Mouse (Mus musculus): ENCODE results near the gene Kif2c.
A peak's percentile ranks its signal among the peaks of the same experiment; 100 is the strongest.

The Kif2c gene

DNA sequence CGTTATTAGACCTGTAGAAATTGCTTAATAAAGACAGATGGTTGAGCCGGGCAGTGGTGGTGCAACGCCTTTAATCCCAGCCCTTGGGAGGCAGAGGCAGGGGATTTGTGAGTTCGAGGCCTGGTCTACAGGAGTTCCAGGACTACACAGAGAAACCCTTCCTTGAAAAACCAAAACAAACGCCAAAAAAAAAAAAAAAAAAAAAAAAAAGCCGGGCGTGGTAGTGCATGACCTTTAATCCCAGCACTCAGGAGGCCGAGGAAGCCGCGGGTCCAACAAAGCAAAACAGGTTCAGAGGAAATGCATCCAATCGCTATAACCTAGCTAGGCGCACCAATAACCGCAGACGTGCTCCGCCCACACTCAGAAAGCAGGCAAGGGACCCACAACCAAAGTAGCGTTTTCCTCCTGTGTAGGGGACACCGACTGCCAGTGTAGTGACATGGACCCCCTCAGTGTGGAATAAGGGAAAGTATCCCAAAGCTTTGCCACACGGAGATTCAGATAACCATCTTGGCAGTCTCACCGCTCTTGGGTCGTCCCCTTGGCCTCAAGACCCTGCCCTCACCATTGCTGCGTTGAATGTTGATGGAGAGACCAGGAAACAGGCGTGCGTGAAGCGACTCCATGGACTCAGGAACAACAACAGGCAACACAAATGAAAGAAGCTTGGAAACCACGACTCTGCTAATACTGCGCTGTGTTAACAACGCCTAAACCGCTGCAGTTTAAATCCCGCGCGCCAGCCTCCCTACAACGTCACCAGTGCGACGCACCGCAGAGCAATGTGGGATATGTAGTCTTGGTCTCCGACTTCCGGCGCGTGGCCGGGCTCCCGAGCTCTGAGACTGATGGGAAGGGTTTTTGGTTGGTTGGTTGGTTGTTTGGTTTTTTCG is at the start of gene Kif2c:
TSS of gene Kif2c (minus strand) at position 777 of the 896 bp plus-strand sequence.
- peak; percentile 81 to 94 for DNase-seq (ENCODE audit: low spot score in 2 of 2)

DNA sequence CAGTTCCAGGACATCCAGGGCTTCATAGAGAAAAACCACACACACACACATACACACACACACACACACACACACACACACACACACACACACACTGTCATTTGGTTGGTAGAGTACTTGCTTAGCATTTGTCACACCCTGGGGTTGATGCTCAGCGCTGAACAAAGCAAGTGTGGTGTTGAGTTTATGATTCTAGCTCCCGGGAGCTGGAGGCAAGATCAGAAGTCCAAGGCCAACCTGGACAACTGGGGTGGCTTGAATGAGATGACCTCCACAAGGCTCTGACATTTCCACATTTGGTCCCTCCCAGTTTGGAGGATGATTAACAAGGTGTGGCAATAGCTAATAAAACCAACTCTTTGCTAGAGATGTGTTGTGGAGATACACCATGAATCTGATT is 48.8 kb upstream of the Kif2c start:
- no peak for DNase-seq (ENCODE audit: low spot score in 2 of 2)

DNA sequence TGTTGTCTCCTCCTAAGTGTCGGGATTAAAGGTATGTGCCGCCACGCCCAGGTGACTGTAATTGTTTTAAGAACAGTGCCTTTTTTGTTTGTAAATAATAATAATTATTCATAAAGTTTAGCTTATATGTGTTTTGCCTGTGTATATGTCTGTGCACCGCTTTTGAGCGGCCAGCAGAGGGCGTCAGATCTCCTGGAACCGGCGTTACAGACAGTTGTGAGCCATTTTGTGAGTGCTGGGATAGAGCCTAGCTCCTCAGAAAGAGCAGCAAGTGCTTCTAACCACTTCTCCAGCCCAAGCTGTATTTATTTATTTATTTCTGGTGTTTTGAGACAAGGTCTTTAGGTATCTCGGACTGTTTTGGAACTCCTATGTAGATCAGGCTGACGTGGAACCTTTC is 47.9 kb upstream of the Kif2c start:
- no peak for DNase-seq (ENCODE audit: low spot score in 2 of 2)

DNA sequence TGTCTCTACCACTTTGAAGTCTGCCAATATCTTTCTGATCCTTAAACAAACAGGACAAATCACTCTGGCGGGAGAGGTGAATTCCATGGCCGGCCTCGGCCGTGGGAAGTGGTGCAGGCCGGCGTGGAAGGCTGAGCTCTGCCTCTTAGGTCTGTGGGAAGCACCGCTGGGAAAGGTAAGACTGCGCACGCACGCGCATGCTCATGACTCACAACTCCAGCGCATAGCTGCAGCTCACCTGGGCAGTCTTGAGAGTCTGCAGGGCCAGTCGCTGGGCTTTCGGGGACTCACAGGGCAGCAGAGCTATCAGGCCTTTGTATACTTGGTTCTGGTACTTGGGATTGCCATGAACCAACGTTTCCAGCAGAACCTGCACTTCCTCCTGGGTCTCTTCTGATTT is 47.2 kb upstream of the Kif2c start:
- no peak for DNase-seq (ENCODE audit: low spot score in 2 of 2)

DNA sequence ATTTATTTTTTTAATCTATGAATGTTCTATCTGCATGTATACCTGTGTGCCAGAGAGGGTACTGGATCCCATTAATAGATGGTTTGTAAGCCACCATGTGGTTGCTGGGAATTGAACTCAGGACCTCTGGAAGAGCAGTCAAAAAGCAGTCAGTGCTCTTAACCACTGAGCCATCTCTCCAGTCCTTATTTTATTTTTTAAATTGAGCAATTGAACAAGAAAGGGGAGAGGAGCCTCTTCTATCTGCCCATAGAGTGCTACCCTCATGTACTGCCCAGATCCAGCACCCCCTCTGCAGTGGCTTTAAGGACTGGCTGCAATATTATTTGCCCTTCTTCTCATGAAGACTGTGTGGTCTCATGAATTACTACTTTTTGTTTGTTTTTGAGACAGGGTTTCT is 42.8 kb upstream of the Kif2c start:
- no peak for DNase-seq (ENCODE audit: low spot score in 2 of 2)

DNA sequence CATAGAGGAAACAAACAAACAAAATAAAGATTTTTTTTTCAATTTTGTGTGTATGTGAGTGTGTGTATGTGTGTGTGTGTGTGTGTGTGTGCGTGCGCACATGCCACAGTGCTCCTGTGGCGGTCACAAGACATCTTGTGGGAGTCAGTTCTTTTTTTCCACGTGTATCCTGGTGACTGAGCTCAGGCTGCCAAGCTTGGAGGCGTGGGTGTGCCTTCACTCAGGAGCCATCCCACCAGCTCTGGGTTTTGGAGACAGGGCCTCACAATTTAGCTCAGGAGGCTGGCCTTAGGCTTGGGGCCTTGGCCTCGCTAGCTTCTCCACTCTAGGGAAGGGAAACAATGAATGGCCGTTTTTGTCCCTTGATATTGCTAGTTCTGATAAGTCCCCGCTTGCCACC is 41.7 kb upstream of the Kif2c start:
- no peak for DNase-seq (ENCODE audit: low spot score in 2 of 2)

DNA sequence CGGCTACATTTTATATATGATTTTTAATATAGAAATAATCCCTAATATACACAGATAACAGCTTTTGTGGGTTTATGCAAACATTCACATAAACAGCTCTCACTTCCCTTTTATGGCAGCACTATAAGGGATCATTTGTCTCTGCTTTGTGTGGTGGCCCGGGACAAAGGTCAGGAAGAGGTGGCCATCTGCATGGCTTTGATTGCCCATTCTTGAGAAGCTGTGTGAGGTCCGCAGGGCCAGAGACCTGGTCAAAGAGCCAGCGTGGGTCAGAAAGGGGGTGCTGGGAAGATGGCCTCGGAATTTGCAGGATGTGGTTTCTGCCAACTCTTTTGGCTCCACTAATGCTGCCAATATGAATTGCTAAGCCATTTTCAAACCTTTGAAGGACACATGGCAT is 40.6 kb upstream of the Kif2c start:
- DNase-seq (ENCODE audit: low spot score in 2 of 2): no peak

DNA sequence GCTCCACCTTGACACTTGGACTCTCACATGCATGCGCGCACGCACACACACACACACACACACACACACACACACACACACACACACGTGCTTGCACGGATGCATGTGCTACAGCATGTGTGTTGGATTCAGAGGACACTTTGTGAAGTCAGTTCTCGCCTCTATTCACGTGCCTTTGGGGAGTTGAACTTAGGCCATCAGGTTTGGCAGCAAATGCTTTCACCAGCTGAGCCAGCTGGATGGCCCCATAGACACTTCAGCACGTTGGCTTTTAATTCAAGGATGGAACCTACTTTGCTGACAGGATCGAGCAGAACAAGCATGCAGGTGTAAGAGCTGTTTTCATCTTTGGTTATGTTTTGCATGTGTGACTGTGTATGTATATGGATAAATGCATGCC is 39.4 kb upstream of the Kif2c start:
- no peak for DNase-seq (ENCODE audit: low spot score in 2 of 2)

DNA sequence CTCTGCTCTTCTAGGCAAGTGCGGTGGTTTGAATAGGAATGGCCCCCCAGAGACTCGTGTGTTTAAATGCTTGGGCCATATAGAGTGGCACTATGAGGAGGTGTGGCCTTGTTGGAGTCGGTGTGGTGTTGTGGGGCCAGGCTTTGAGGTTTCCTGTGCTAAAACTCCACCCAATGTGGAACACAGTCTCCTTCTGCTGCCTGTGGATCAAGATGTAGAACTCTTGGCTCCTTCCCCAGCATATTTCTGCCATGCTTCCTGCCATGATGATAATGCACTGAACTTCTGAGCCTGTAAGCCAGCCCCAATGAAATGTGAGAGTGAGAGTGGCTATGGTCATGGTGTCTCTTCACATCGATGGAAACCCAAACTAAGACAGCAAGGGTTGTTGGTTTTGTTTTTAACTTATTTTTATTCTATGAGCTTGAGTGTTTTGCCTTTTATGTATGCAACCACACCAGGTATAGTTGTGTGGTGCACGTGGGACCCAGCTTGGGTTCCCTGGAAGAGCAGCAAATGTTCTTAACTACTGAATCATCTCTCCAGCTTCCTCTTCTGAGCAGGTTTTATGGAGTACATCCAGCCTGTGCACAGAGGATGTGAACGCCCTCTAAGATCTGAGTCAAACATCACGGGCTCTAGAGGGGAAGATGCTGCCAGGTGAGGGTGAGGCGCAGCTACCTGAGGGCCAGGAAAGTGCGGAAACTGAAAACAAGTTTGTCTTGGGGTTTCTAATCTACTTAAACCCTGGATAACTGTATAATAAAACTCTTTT is 38.5 kb upstream of the Kif2c start:
- no peak for DNase-seq (ENCODE audit: low spot score in 2 of 2)

DNA sequence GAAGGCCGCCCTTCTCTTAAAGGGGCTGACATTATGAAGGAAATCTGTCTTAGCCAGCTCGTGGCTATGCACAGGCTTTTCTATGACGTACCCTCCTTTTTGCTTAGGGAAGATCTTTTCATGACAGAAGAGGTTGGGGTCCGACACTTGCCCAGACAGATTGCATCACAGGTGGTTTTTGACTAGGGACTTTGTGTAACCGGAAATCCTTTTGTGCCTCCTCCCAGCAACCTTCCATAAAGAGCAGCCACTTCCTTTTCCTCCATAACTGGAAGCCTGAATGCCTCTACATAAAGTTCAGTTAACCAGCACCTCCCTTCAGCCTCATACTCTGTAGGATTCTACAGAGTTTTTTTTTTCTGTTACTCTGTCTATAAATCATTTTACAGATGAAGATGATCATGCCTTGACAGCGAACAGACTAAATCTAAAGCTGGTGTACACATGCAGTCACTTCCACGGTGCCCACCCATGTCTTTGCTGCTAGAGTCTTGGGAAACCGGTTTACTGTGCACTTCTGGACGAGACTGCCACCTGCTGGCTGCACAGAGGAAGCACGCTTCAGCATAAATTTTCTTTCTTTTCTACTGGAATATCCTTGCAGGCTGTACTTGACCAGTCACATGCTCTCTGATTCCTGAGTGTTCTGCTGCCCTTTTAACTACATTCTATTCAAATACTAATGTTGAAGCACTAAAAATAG is 36.2 kb upstream of the Kif2c start:
- peak in 1 of 2 experiments; percentile 33 for DNase-seq (ENCODE audit: low spot score in 2 of 2)

DNA sequence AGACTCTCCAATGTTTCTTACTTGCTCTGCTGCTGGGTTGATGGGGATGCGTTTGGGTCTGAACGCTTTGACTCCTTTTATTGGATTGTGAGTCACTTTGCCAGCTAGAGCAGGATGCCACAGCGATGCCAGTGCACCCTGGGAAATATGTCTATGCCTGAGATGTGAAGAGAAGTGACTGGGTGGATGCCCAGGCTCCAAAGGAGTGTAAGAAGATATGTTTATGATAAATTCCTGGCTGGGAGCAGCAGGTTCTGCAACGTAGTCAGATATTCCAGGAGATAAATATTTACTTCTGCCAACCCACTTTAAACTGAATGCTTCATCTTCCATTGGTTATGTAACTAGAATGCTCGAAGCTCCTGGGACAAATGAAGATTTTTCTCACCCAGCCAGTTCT is 34.6 kb upstream of the Kif2c start:
- no peak for DNase-seq (ENCODE audit: low spot score in 2 of 2)

DNA sequence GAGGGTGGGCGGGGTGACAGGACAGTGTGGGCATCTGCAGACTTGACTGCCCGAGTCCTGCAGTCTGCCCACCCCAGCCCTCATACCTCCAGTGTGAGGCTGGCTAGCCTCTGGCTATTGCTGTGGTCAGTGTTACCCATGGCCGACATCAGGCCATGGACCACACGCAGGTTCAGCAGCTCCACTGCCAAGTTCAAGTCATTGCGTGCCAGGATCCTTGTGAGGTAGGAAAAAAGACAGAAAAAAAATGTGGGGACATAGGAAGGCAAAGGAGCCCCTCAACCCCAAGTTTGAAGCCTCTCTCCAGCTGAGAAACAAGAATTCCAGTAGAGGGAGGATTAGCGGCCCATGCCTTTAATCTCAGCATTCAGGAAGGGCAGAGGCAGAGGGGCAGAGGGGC is 31.8 kb upstream of the Kif2c start:
- no peak for DNase-seq (ENCODE audit: low spot score in 2 of 2)

DNA sequence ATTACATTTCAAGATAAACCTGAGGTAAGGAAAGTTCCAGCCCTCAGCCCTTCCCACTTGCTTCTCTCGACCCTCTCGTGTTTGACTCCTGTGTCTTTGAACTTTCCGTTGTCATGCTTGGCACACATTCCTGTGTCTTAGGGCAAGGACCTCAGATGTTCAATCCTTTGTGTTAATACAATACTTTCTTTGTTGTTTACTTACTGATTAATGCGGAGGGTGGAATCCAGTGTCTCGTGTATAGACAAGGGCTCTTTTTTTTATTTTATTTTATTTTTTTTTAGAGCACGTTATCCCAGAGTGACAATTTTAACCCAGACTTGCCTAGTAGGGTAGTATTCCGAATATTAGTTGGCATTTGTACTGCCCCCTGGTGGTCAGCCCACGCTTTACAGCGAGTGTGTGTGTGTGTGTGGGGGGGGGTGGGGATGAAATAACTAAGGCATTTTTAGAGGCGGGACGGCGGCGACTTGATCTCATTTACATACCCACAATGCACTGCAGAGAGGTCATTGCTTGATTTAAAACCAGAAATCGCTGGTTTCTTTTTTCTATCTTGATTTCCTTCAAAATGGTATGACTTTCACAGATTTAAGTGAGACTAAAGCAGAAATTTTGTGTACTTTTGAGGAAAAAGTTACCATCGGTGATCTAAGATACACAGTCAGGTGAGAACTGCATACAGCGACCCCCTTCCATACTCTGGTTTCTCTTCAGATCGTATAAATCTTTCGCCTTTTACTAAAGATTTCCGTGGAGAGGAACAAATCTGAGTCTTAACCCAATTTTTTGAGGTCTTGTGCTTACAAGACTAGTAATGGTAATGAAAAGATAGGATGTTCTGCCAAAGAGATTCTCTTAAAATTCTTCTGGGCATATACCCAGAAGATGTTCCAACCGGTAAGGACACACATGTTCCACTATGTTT is 28.0 kb upstream of the Kif2c start:
- peak; percentile 68 to 78 for DNase-seq (ENCODE audit: low spot score in 2 of 2)

DNA sequence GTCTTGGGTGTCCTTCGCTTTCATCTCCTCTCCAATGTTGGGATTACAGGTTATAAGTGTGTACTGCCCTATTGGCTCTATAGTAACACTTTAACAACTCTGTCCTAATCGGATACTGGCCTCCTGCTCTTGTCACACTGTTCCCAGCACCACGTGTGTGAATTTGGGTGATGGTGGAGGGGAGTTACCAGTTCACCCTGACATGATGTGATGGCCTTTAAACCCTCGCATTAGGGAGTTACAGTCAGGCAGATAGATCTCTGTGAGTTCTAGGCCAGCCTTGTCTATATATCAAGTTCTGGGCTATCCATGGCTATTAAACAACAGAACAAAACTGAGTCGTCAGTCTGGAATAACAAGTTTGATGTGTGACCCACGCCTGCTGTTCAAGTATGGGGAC is 27.2 kb upstream of the Kif2c start:
- no peak for DNase-seq (ENCODE audit: low spot score in 2 of 2)

DNA sequence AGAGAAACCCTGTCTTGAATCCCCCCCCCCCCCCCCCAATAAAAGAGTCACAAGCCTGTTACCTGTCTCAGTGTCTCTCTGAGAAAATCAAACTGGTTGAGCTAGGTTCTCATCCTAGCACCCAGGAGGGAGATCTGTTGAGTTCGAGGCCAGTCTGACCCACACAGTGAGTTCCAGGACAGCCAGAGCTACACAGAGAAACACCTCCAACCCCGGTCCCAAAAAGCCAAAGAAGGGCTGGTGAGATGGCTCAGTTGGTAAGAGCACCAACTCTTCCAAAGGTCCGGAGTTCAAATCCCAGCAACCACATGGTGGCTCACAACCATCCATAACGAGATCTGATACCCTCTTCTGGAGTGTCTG is 20.5 kb upstream of the Kif2c start:
- no peak for DNase-seq (ENCODE audit: low spot score in 2 of 2)

DNA sequence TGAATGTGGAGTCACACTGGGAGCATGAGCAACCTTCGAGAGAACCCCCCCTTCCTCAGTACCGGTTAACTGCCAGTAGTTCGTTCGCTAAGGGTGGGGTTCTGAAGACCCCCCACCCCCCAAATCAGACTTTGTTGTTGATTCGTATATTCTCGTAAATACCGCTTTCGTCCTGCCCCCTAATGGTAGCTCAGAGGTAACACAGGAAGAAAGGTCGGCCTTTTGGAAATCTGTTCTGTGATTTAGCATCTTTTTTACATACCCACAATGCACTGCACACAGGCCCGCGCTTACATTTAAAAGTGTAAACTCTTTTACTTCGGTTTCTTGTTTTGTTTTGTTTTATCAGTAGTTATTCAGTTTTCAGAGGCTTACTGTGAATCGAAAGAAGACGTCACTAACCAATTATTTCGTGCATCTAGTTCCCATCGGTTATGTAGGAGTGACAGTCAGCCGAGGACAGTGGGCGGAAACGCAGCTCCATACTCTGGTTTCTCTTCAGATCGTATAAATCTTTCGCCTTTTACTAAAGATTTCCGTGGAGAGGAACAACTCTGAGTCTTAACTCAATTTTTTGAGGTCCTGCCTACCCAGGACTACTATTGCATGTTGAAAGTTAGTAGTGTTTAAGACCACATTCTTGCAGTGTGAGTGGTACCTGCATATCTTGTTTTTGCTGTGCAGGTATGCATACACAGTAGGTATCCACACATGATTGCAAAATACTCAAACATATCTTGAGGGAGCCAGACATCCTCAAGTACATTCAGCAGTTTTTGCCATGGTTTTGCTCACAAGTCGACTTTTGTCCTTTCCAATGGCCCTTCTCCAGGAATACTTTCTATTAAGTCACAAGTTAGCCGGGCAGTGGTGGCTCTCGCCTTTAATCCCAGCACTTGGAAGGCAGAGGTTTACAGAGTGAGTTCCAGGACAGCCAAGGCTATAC is 19.9 kb upstream of the Kif2c start:
- DNase-seq (ENCODE audit: low spot score in 2 of 2): peak in 1 of 2 experiments; percentile 26

DNA sequence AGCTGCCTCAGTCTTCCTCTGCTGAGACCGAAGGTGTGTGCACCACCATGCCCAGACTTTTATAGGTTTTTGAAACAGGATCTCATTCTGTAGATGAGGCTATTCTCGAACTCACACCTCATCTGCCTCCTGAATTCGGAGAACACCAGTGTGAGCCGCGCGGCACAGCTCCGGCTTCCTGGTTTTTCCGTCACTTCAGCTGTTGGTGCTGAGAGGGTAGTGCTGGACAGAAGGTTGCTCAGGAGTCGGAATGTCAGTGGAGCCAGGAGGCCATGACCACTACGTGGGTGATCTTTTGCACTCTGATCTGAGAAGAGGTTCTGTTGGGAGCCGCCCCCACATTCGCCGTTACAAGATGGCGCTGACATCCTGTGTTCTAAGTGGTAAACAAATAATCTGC is 9.4 kb upstream of the Kif2c start:
- DNase-seq (ENCODE audit: low spot score in 2 of 2): no peak

DNA sequence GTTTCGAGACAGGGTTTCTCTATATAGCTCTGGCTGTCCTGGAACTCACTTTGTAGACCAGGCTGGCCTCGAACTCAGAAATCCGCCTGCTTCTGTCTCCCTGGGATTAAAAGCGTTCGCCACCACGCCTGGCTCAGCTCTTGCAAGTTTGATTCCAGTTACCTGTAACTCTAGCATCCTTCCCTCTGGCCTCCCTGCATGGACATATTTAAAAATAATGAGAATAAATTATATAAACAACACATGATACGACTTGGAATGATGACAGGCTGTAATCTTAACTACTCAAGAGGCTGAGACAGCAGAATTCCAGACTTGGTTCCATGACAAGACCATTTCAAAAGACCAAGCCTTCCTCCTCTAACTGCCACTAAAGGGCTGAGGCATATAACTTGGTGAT is 8.2 kb upstream of the Kif2c start:
- DNase-seq (ENCODE audit: low spot score in 2 of 2): no peak

DNA sequence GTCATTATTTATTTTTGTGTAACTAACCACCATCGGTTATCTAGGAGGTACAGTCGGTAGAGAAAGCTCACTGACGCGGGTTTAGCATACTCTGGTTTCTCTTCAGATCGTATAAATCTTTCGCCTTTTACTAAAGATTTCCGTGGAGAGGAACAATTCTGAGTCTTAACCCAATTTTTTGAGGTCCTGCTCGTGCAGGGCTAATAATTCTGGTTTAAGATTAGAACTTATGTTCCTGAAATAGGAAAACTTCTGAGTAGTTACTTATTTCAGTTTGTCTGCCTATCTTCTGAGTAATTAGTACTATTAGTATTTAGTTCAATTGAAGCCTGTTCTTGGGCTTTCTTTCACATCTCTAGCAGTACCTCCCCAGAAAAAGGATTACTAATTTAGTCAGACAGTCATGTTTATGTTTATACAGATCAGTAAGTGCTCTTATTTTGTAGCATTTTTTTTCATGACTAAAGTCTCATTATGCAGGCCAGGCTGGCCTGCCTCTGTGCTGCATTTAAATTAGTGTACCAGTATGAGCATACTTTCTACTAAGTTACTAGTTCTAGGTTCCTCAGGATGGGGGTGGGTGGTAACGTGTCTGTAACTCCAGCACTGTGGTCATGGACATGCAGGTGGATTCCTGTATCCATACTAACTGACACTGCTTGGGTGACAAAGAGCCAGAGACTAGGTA is 7.6 kb upstream of the Kif2c start:
- peak in 1 of 2 experiments; percentile 40 for DNase-seq (ENCODE audit: low spot score in 2 of 2)

Data from spleen, postnatal 14 days (tissue).